Mouse (Mus musculus) c-Kit-negative CD71-positive TER-119-positive erythroid progenitor cells, embryonic 14.5 days (primary cell): Measurements from ENCODE around the gene Nova2.

Experiments
- DNase-seq: peaks from one replicate; pipeline ENCODE4 v3.0.0-alpha.2; 2013; ENCODE audit warnings: low read depth, low spot score

Nova2 gene

DNA sequence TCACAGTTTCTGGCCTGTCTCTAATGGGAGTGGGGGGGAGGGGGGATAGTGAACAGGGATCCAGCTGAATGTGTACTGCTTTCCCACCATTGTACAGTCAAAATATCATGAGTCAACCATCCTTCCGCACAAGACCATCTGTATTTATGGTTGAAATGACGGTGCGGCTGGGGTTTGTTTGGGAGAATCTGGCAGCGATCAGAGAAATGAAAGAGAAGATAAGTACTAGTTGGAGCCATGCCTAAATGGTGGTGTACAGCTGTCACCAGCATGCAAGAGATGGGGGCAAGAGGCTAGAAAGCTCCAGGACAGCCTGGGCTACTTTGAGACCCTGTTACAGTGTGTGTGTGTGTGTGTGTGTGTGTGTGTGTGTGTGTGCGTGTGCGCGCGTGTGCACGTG lies 52.7 kb downstream of the Nova2 start:
- no peak for DNase-seq

DNA sequence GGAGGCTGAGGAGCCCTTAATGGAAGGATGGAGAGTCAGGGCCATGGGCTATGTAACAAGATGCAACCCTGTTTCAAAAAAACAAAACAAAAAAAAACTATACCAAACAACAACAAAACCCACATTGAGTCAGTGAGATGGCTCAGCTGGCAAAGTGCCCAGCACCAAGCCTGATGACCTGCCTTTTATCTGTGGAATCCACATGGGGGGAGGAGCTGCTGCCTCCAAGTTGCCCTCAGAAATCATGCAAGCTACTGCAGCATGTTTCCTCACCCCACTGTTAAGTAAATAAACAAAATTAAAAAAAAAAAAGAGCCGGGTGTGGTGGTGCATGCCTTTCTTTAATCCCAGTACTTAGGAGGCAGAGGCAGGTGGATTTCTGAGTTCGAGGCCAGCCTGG lies 60.8 kb downstream of the Nova2 start:
- DNase-seq = no peak

DNA sequence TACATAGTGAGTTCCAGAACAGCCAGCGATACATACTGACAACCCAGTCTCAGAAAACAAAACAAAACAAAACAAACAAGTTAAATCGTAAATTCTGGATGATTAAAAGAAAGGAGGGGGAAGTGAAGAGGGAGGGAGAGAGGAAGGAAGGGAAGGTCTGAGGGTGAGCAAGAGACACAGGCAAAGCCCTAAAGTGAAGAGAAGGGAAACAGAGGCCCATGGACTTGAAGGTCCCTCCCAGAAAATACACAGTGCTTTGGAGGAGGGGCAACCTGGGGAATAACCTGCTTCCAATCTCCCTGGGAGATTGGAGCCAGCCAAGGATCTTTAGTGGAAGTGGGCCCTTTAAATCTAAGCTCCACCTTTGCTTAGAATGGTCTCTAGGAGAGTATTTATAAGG lies 61.4 kb downstream of the Nova2 start, which contains the start of gene Nanos2:
Gene Nanos2 (plus strand): TSS at position 301 of the 400 bp plus-strand sequence.
- DNase-seq = no peak

GRCm38 (mm10) chr7:18987747-18988146 lies 62.1 kb downstream of the Nova2 start:
- no peak for DNase-seq

DNA sequence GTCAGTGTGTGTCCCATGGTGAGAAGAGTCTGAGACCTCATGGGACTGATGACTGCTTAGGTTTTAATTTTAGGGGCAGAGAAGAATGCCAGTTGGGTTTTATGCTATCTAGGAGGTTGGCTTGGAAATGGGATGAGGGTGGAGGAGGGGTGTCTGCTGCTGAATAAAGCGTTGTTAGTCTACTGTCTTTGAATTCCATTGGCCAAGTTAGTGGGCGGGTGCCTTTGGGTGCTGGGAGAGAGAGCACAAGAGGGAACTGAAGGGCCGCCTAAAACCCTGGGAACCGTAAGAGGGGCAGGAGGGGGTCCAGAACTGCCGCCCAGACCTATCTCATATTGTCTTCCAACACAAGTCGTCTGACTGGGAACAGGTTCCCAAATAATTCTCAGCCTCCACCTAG lies 63.1 kb downstream of the Nova2 start:
- no peak for DNase-seq

GRCm38 (mm10) chr7:18989995-18990394 lies 64.3 kb downstream of the Nova2 start:
- no peak for DNase-seq

DNA sequence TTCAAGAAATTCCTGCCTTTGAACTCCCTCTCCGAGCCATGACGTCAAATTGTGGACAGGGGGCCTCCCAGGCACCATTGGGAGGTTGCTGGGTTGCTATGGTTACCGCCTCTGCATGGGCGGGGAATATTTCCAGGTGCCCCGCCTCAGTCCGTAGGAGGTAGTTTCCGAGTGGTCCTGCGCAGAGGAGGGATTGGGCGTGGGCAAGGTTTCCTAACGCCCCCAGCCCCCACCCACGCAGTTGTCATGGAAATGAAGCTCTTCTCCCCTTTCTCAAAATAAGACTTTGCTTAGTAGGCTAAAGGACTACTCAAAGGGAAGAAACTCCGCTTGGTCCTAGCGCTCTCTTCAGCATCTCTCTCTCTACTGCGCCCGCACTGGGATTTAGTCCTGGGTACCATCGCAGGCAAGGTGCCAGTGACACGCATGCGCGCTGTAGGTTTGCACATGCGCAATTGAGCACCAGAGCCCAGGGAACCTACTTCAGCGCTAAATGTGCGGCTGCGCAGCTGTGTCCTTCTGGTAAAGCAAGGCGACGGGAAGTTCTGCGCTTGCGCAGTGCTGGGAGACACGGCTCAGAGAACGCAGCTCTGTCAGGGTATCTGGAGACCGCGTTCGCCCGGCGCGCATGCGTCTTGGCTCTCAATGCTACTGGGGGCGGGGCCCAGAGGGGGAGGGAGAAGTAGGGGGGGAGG lies 65.1 kb downstream of the Nova2 start, which contains the start of gene Mypop:
Gene Mypop (plus strand): TSS at position 645 of the 695 bp plus-strand sequence.
- peak; percentile 65 for DNase-seq

GRCm38 (mm10) chr7:18991660-18992293 lies 66.1 kb downstream of the Nova2 start:
- DNase-seq = no peak

DNA sequence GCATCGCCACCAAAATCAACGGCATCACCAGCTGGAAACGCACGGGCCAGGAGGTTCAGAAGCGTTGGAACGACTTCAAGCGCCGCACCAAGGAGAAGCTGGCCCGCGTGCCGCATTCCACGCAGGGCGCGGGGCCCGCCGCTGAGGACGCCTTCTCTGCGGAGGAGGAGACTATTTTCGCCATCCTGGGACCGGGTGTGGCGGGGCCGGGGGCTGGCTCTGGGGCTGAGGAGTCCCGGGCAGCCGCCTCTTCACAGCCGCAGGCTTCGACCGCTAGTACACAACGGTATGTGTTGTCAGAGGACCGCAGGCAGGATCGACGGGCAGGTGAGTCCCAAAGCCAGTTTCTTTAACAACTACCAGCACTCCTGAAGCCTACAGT lies 66.6 kb downstream of the Nova2 start:
- DNase-seq = no peak

GRCm38 (mm10) chr7:18993036-18993435 lies 67.3 kb downstream of the Nova2 start:
- no peak for DNase-seq

GRCm38 (mm10) chr7:18998835-18999234 lies 73.1 kb downstream of the Nova2 start:
- no peak for DNase-seq

DNA sequence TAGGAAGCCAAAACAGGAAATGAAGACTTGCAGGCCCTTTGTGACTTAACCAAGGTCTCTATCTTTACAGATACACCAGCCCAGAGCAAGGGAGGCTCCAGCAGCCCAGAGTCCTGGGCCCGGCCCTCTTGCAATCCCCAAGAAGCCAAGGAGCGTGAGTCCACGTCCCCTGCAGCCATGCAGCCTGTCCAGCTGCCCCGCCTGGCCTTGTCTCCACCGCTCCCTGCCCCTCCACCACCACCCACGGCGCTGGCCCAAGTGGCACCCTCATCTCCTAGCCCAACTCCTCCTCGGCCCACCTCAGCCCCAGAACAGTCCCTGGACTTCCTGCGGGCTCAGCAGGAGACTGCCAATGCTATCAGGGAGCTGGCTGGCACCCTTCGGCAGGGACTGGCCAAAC lies 74.7 kb downstream of the Nova2 start:
- DNase-seq = no peak

GRCm38 (mm10) chr7:19001066-19001806 lies 75.5 kb downstream of the Nova2 start:
- DNase-seq = no peak

DNA sequence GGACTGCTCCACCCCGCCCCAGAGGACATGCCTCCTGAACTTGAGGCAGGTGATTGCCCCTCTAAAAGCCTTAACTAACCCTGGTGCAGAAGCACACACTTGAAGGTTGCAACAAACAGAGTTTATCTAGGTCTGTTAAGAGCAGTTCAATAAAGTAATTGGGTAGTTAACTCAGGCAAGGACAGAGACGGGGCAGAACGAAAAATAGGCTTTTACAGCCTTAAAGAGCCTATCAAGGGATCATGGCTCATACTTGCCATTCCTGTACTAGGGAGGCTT lies 76.1 kb downstream of the Nova2 start:
- DNase-seq = no peak

DNA sequence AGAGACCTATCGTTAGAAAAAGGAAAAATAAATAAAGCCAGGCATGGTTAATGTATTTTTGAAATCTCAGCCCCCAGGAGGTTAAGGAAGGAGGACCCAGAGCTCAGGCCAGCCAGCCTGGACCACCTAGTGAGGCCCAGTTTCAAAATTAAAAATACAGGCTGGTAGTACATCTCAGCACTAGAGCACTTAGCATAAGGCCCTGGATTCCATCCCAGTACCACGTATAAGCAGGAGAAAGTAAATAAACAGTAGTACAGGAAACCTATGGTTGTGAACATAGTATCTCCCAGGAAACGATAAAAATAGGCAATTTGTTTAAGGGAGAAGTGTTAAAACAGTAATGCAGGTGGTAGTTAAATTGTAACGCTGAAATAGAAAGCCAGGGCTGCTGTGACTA lies 76.4 kb downstream of the Nova2 start:
- DNase-seq = no peak

DNA sequence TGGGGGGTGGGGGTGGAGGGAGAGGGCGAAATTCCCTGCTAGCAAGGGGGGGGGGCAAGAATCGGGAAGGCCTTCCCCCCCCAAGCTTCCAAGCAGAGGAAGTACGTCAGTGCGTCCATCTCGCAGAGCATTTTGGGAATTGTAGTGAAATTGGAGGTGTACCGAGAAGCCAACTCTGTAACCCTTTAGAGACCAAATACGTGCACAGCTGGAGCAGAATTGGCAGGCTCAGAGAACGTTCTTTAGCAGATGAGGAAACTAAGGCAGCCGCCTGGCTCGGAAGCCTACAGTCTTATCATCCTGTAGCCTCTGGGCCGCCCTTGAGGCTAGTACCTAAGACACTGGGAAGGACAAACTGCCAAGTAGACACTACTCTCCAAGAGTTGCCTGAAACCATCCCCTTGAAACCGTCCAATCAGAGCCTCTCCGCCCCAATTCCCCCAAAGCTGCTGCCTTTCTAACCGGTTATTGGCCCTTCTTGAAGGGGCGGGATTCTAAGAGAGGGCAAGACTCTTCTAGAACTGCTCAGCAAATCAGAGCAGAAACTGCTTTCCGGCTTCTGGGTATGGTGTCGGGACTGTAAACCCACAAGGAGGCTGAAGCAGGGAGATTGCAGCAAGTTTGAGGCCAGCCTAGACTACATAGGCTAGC lies 77.3 kb downstream of the Nova2 start:
- DNase-seq = peak; percentile 75

DNA sequence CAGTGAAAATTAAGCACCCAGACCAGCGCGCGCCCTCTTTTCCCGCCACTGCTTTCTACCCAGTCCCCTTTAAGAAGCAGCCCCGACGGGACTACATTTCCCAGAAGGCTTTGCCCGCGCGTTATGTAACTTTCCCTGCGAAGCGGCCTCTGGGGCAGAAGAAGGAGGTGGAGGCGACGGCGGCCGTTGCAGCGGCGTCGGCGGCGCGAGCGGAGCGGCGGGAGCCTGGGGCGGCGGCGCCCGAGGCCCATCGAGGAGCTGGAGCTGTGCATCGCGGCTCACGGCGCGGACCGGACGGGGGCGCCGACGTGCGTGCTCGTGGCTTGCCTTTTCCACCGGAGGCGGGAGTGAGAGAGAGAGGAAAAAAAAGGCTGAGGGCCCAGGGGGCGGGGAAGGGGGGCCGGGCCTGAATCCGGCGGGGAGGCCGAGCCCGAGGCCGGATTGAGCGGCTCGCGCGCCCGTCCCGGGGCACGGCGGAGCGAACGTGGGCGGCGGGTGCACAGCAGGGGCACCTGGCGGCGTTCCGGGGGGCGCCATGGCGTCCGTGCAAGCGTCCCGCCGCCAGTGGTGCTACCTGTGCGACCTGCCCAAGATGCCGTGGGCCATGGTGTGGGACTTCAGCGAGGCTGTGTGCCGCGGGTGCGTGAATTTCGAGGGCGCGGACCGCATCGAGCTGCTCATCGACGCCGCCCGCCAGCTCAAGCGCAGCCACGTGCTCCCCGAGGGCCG lies 78.4 kb downstream of the Nova2 start, which contains the start of gene Irf2bp1:
Gene Irf2bp1 (plus strand): TSS at position 143 of the 729 bp plus-strand sequence.
- peak; percentile 85 for DNase-seq

GRCm38 (mm10) chr7:19004631-19005079 lies 79.0 kb downstream of the Nova2 start:
- DNase-seq = no peak

GRCm38 (mm10) chr7:19005417-19006121 lies 79.9 kb downstream of the Nova2 start:
- no peak for DNase-seq

- peak; percentile 57 for DNase-seq
Observed at GRCm38 (mm10) chr7:19006476-19006875, 80.8 kb downstream of the Nova2 start.
